Mouse (Mus musculus): ENCODE data around the gene Exoc1.

GRCm38 (mm10) chr5:76525066-76525465, 4.0 kb upstream of the Exoc1 start:
- no peak for TF ChIP-seq CEBPB (IDR thresholded peaks at IDR 0.05; ENCODE audit: insufficient read depth, poor library complexity, severe bottlenecking)
- no peak for TF ChIP-seq E2F4 (IDR thresholded peaks at IDR 0.05; ENCODE audit: insufficient read depth)
- TF ChIP-seq MAX (IDR thresholded peaks at IDR 0.05; ENCODE audit: low read depth): no peak
- no peak for TF ChIP-seq USF1 (IDR thresholded peaks at IDR 0.05; ENCODE audit: low read depth)
- no peak for TF ChIP-seq POLR2AphosphoS2 (IDR thresholded peaks at IDR 0.05; ENCODE audit: insufficient read length, low read depth)
- TF ChIP-seq REST (IDR thresholded peaks at IDR 0.05; ENCODE audit: insufficient read depth, insufficient read length): no peak
- no peak for TF ChIP-seq POLR2A (IDR thresholded peaks at IDR 0.05; ENCODE audit: insufficient read length, low read depth)
- TF ChIP-seq TCF12 (IDR thresholded peaks at IDR 0.05; ENCODE audit: insufficient read depth, poor library complexity, severe bottlenecking): no peak
- no peak for TF ChIP-seq MYOG (IDR thresholded peaks at IDR 0.05; ENCODE audit: control insufficient read depth in 1 of 3, insufficient read depth in 1 of 3, insufficient read length in 2 of 3, low read depth in 2 of 3)
- no peak for TF ChIP-seq TCF3 (IDR thresholded peaks at IDR 0.05; ENCODE audit: insufficient read length, low read depth)
- no peak for TF ChIP-seq MYOD1 (IDR thresholded peaks at IDR 0.05; ENCODE audit: control insufficient read depth in 1 of 3, insufficient read length in 2 of 3, low read depth in 2 of 3)

Measured in myocyte (in vitro differentiated cells).